Mouse (Mus musculus) thymus, adult 18-20 months (tissue): Measurements from ENCODE around the gene Tnfaip8l3.

Experiments
- DNase-seq, 2 experiments: peaks; one replicate each; pipeline ENCODE4 v3.0.0; 2022; ENCODE audit warnings: mixed read lengths in 2 of 2

Gene Tnfaip8l3

GRCm38 (mm10) chr9:53986972-53987371 is 81.2 kb downstream of the Tnfaip8l3 start:
- DNase-seq, result no peak

DNA sequence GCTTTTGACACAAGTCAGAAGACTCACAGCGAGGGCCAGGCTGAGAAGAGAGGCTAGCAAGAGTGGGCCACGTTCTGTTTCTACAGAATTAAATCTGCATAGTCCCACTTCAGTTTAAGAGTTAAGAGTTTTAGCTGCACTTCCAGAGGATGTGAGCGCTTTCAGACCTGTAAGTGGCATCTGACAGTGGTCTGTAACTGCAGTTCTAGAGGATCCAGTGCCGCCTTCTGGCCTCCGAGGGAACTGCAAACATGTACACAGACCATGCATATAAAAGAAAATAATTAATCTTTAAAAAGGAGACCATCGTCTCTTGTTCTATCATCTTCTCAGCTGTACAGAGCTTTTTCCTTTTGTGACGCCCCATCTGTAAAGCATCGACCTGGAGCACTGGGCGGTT is 83.3 kb downstream of the Tnfaip8l3 start:
- DNase-seq, result no peak

GRCm38 (mm10) chr9:53975122-53975518 is 93.1 kb downstream of the Tnfaip8l3 start, which contains the start of gene Elmod1:
Gene Elmod1 (minus strand): TSS chr9:53975301.
- no peak for DNase-seq

DNA sequence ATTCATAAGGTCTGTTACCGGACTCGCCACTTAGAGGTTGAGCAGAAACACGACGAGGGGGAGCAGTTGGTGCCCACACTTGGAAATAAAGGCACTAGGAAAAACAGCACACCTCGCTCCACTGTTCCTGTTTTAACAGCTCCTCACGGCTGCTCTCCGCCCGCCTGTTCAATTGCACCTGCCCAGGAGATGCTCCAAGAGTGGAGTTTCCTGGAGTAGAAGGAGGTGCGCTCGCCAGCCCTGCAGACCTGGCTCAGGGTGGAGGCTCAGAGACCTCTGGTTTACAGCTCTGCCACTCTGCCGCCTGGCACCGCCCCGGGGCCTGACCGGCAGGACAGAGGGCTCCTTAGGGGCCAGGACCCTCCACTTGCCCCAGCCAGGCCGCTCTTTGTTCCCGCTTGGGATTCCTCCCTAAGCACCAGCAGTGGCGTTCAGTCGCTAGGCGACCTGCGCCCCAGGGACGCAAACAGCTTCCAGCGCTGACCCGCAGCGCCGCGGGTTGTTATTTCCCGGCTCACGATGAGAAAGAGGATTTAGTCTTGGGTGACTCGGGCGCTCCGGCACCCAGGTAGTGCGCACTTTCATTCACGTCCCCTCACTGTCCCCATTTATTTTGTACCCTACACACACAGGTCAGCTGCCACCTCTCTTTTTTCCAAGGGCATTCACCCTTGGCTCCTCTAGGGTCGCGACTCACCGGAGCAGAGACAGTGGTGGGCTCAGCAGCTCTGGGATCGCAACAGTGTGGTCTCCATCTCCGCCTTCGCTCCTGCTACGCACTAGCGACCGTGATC is 93.7 kb downstream of the Tnfaip8l3 start:
- DNase-seq, result no peak

- DNase-seq, result no peak
Measured at GRCm38 (mm10) chr9:53973929-53974327, 94.3 kb downstream of the Tnfaip8l3 start.
